Mouse (Mus musculus) intestine, embryonic 14.5 days (tissue): ENCODE data around the gene Zfp423. TPM values are rescaled to one million over a fixed set of nuclear protein-coding genes. Genes with fewer than 3 reads are reported as not detected.

Experiments used
- ATAC-seq: fragments of 200-750 bp; cut with Nextera tagmentation; replicated peaks from 2 replicates; pipeline ENCODE4 v1.8.0; 2017; ENCODE audit warnings: low read depth, moderate number of reproducible peaks, moderate TSS enrichment, moderate library complexity; ENCODE audit not compliant: low FRiP score, low TSS enrichment
- DNase-seq: peaks from one replicate; pipeline ENCODE4 v3.0.0-alpha.2; 2018; ENCODE audit warnings: low spot score
- H3K27ac ChIP-seq: fragments of 300-500 bp; sonication (generic); 2 replicates; pipeline ENCODE4 v1.5.1; 2014; ENCODE audit warnings: low read depth, mild to moderate bottlenecking, control low read depth
- H3K27me3 ChIP-seq: fragments of 300-500 bp; sonication (generic); replicated peaks from 2 replicates; pipeline ENCODE4 v1.6.1; 2014; ENCODE audit warnings: low read length, control low read depth; ENCODE audit not compliant: control insufficient read depth, insufficient read depth
- H3K36me3 ChIP-seq: fragments of 300-500 bp; sonication (generic); 2 replicates; pipeline ENCODE4 v1.6.1; 2014; ENCODE audit warnings: low read length, control low read depth; ENCODE audit not compliant: control insufficient read depth, insufficient read depth
- H3K4me1 ChIP-seq: fragments of 300-500 bp; sonication (generic); replicated peaks from 2 replicates; pipeline ENCODE4 v1.6.1; 2014; ENCODE audit warnings: low read length, control low read depth, mixed read lengths; ENCODE audit not compliant: control insufficient read depth, insufficient read depth
- H3K4me2 ChIP-seq: fragments of 300-500 bp; sonication (generic); 2 replicates; pipeline ENCODE4 v1.6.1; 2014; ENCODE audit warnings: low read length
- H3K4me3 ChIP-seq: fragments of 300-500 bp; sonication (generic); 2 replicates; pipeline ENCODE4 v1.5.1; 2014; ENCODE audit warnings: low read depth, low read length, control low read depth, mixed read lengths
- H3K9ac ChIP-seq: fragments of 300-500 bp; sonication (generic); 2 replicates; pipeline ENCODE4 v1.6.1; 2014; ENCODE audit warnings: mild to moderate bottlenecking, low read length
- H3K9me3 ChIP-seq: fragments of 300-500 bp; sonication (generic); 2 replicates; pipeline ENCODE4 v1.6.1; 2016; ENCODE audit warnings: low read length, control low read depth; ENCODE audit not compliant: control insufficient read depth
- WGBS: fragments of 180-500 bp; shearing (Covaris S2); extraction: QIAGEN DNeasy Blood & Tissue Kit; methylation state at CpG from one replicate; pipeline ENCODE4 v1.1.7; 2014; 5-methylcytosine and 5-hydroxymethylcytosine counted together
- polyA plus RNA-seq: library from polyadenylated mRNA; unstranded; fragments of >200 nt; fragmentation: Nextera tagmentation; extraction: Ambion mirVana; gene quantifications from 2 replicates; pipeline ENCODE4 v1.2.1, GENCODE M21; 2014

The Zfp423 gene
- polyA plus RNA-seq, 1 experiment from 2014 or later, result 10.5 TPM

- no peaks in the 10 kb centered on the region for H3K36me3 ChIP-seq
- H3K4me3 ChIP-seq, result no peak overlapping the region
- no peak for DNase-seq
- no peak overlapping the region for H3K9ac ChIP-seq
- no peak overlapping the region for H3K4me2 ChIP-seq
- WGBS, result 71% methylated on average over 5 of the region's 5 CpGs
- no peaks in the 10 kb centered on the region for H3K27me3 ChIP-seq
- H3K9me3 ChIP-seq, result no peaks in the 10 kb centered on the region
- no peak overlapping the region for H3K27ac ChIP-seq
- H3K4me1 ChIP-seq, result no peaks in the 10 kb centered on the region
- ATAC-seq, result no peak
Measured at GRCm38 (mm10) chr8:87645829-87646483, 313.4 kb downstream of the Zfp423 start.

- WGBS, result 27% methylated on average over 6 of the region's 6 CpGs
- DNase-seq, result no peak
Measured at GRCm38 (mm10) chr8:87645371-87645770, 314.0 kb downstream of the Zfp423 start.

DNA sequence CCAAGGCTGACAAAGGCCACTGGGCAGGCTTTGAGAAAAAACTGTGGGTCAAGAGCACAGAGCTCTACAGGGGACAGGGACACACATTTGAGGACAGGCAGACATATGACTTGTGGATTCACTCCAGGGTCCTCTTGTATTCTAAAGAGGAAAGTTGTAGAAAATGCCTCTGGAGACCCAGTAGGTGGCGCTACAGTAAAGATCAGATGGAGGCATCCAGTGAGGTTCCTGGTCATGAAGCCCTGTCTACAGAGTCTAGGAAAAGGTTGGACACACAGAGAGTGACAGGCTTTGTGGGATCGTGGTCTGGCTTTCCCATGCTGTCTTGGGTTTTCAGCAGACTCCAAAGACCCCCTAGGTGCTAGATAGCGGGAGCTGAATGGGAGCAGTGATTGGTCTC lies 318.5 kb downstream of the Zfp423 start:
- no peaks in the 10 kb centered on the region for H3K36me3 ChIP-seq
- no peak overlapping the region for H3K4me2 ChIP-seq
- 47% methylated on average over 3 of the region's 3 CpGs for WGBS
- no peak overlapping the region for H3K9ac ChIP-seq
- ATAC-seq (no peak), DNase-seq (no peak)
- no peaks in the 10 kb centered on the region for H3K9me3 ChIP-seq
- H3K27me3 ChIP-seq, result no peaks in the 10 kb centered on the region
- no peak overlapping the region for H3K27ac ChIP-seq
- no peak overlapping the region for H3K4me3 ChIP-seq
- H3K4me1 ChIP-seq, result no peaks in the 10 kb centered on the region

More at GRCm38 (mm10) chr8:87645371-87645770, 314.0 kb downstream of the Zfp423 start:
- Histone ChIP-seq H3K4me3 (no peak overlapping the region), H3K4me2 (no peak overlapping the region), H3K4me1 (no peaks in the 10 kb centered on the region), H3K36me3 (no peaks in the 10 kb centered on the region), H3K9ac (no peak overlapping the region), H3K27ac (no peak overlapping the region), H3K9me3 (no peaks in the 10 kb centered on the region), H3K27me3 (no peaks in the 10 kb centered on the region)
- ATAC-seq, result no peak

DNA sequence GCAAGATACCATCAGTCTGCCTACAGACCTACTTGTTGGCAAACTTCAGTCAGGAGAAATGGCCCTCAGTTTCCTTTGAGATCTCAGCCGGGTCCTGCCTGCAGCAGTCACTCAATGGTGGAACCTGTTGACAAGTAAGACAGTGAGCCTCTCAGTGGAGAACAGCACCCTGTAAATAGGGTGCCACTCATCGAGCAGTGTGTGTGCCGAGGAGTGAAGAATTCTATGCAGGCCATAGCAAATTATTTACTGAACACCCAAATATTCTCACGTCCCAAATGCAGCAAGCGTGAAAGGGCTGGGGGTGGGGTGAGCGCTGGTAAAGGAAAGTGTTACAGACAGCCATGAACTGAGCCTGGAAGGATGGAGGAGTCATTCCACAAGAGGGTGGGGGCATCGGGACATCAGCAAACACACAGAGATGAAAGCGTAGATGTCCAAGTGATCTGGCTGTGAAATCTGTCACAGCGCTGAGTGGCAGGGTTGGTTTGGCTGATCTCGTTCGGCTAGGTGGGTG lies 323.1 kb downstream of the Zfp423 start:
- no peak overlapping the region for H3K9ac ChIP-seq
- DNase-seq, result no peak
- no peak overlapping the region for H3K27ac ChIP-seq
- no peaks in the 10 kb centered on the region for H3K4me1 ChIP-seq
- H3K36me3 ChIP-seq, result no peaks in the 10 kb centered on the region
- no peak overlapping the region for H3K4me2 ChIP-seq
- no peak for ATAC-seq
- H3K27me3 ChIP-seq, result no peaks in the 10 kb centered on the region
- no peak overlapping the region for H3K4me3 ChIP-seq
- H3K9me3 ChIP-seq, result no peaks in the 10 kb centered on the region
- WGBS, result 72% methylated on average over 11 of the region's 11 CpGs

DNA sequence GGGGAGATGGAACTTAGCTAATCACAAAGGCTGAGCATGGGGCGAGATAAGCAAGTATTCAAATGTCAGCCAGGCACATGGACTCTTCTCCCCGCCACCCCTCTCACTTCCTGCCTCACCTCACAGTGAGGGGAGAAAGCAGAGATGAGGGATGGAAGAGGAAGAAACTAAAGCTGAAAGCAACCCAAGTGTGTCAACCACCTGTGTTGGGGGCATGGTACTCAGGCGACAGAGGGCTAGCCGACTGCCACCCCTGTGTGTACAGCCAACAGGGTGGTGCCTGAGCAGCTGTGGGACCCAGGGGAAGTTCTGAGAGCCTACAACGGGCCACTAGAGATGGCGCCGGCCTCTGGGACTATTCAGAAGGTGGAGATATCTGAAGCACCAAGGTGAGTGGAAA lies 327.6 kb downstream of the Zfp423 start:
- H3K4me3 ChIP-seq, result no peak overlapping the region
- WGBS, result 83% methylated on average over 7 of the region's 7 CpGs
- no peak overlapping the region for H3K27ac ChIP-seq
- no peaks in the 10 kb centered on the region for H3K36me3 ChIP-seq
- no peak overlapping the region for H3K4me2 ChIP-seq
- ATAC-seq (no peak), DNase-seq (no peak)
- H3K9me3 ChIP-seq, result no peaks in the 10 kb centered on the region
- H3K27me3 ChIP-seq, result no peaks in the 10 kb centered on the region
- no peaks in the 10 kb centered on the region for H3K4me1 ChIP-seq
- H3K9ac ChIP-seq, result no peak overlapping the region

GRCm38 (mm10) chr8:87629656-87630055 lies 329.7 kb downstream of the Zfp423 start:
- Histone ChIP-seq H3K27ac (no peak overlapping the region), H3K4me1 (no peaks in the 10 kb centered on the region)
- ATAC-seq, result no peak

GRCm38 (mm10) chr8:87621181-87621580 lies 338.2 kb downstream of the Zfp423 start:
- Histone ChIP-seq H3K27me3 (no peaks in the 10 kb centered on the region), H3K9me3 (no peaks in the 10 kb centered on the region), H3K9ac (no peak overlapping the region), H3K4me1 (no peaks in the 10 kb centered on the region), H3K4me2 (no peak overlapping the region), H3K36me3 (no peaks in the 10 kb centered on the region), H3K27ac (no peak overlapping the region), H3K4me3 (no peak overlapping the region)
- no peak for DNase-seq
- 81% methylated on average over 12 of the region's 12 CpGs for WGBS
- no peak for ATAC-seq

More at GRCm38 (mm10) chr8:87629656-87630055, 329.7 kb downstream of the Zfp423 start:
- WGBS, result 38% methylated on average over 6 of the region's 6 CpGs
- Histone ChIP-seq H3K27me3 (no peaks in the 10 kb centered on the region), H3K9me3 (no peaks in the 10 kb centered on the region), H3K9ac (no peak overlapping the region), H3K36me3 (no peaks in the 10 kb centered on the region), H3K4me2 (no peak overlapping the region), H3K4me3 (no peak overlapping the region)
- no peak for DNase-seq

GRCm38 (mm10) chr8:87620225-87620624 lies 339.2 kb downstream of the Zfp423 start:
- Histone ChIP-seq H3K36me3 (no peaks in the 10 kb centered on the region), H3K9ac (no peak overlapping the region), H3K27ac (no peak overlapping the region), H3K4me3 (no peak overlapping the region), H3K4me2 (no peak overlapping the region), H3K27me3 (no peaks in the 10 kb centered on the region), H3K9me3 (no peaks in the 10 kb centered on the region), H3K4me1 (no peaks in the 10 kb centered on the region)
- no peak for DNase-seq
- WGBS, result 63% methylated on average over 6 of the region's 6 CpGs
- no peak for ATAC-seq

GRCm38 (mm10) chr8:87619529-87619928 lies 339.9 kb downstream of the Zfp423 start:
- Histone ChIP-seq H3K4me3 (no peak overlapping the region), H3K27me3 (no peaks in the 10 kb centered on the region), H3K27ac (no peak overlapping the region), H3K36me3 (no peaks in the 10 kb centered on the region), H3K9me3 (no peaks in the 10 kb centered on the region), H3K4me2 (no peak overlapping the region), H3K9ac (no peak overlapping the region), H3K4me1 (no peaks in the 10 kb centered on the region)
- DNase-seq, result no peak
- whole genome bisulfite sequencing, result 66% methylated on average over 2 of the region's 2 CpGs
- ATAC-seq, result no peak
